Mouse (Mus musculus): ENCODE measurements at regions not wholly inside any gene's neighbourhood (a gene's known extent, or its start where the extent isn't known, plus 50 kb on each side); places are given as distances from the start of the nearest gene placed in this dataset.

GRCm38 (mm10) chr3:52607379-52608085, 339.4 kb downstream of the Foxo1 start:
- DNase-seq (ENCODE audit: low read depth, low spot score), result no peak

GRCm38 (mm10) chr3:52605261-52605771, 337.2 kb downstream of the Foxo1 start:
- DNase-seq (ENCODE audit: low read depth, low spot score), result no peak

- DNase-seq (ENCODE audit: low read depth, low spot score), result peak; percentile 54
Observed at GRCm38 (mm10) chr3:52603244-52603704, 335.1 kb downstream of the Foxo1 start.

- no peak for DNase-seq (ENCODE audit: low read depth, low spot score)
Observed at GRCm38 (mm10) chr3:52601011-52601745, 333.0 kb downstream of the Foxo1 start.

- DNase-seq (ENCODE audit: low read depth, low spot score), result no peak
Observed at GRCm38 (mm10) chr3:52600581-52600980, 332.4 kb downstream of the Foxo1 start.

GRCm38 (mm10) chr3:52600146-52600545, 332.0 kb downstream of the Foxo1 start:
- DNase-seq (ENCODE audit: low read depth, low spot score), result no peak

GRCm38 (mm10) chr3:52586418-52586817, 318.3 kb downstream of the Foxo1 start:
- DNase-seq (ENCODE audit: low read depth, low spot score), result no peak

- no peak for DNase-seq (ENCODE audit: low read depth, low spot score)
Observed at GRCm38 (mm10) chr3:52579917-52580316, 311.8 kb downstream of the Foxo1 start.

GRCm38 (mm10) chr3:52579096-52579495, 311.0 kb downstream of the Foxo1 start:
- no peak for DNase-seq (ENCODE audit: low read depth, low spot score)

GRCm38 (mm10) chr3:52576703-52577244, 308.6 kb downstream of the Foxo1 start:
- DNase-seq (ENCODE audit: low read depth, low spot score), result no peak

GRCm38 (mm10) chr3:52575237-52575798, 307.2 kb downstream of the Foxo1 start:
- no peak for DNase-seq (ENCODE audit: low read depth, low spot score)

- DNase-seq (ENCODE audit: low read depth, low spot score), result no peak
Observed at GRCm38 (mm10) chr3:52574341-52574740, 306.2 kb downstream of the Foxo1 start.

GRCm38 (mm10) chr3:52573806-52574205, 305.7 kb downstream of the Foxo1 start:
- DNase-seq (ENCODE audit: low read depth, low spot score), result no peak

- DNase-seq (ENCODE audit: low read depth, low spot score), result no peak
Observed at GRCm38 (mm10) chr3:52572514-52573485, 304.7 kb downstream of the Foxo1 start.

- no peak for DNase-seq (ENCODE audit: low read depth, low spot score)
Observed at GRCm38 (mm10) chr3:52567606-52568372, 299.7 kb downstream of the Foxo1 start.

- no peak for DNase-seq (ENCODE audit: low read depth, low spot score)
Observed at GRCm38 (mm10) chr3:52563595-52563994, 295.5 kb downstream of the Foxo1 start.

GRCm38 (mm10) chr3:52562816-52563215, 294.7 kb downstream of the Foxo1 start:
- DNase-seq (ENCODE audit: low read depth, low spot score), result no peak

- peak; percentile 34 for DNase-seq (ENCODE audit: low read depth, low spot score)
Observed at GRCm38 (mm10) chr3:52559481-52559880, 291.3 kb downstream of the Foxo1 start.

GRCm38 (mm10) chr3:52558765-52559164, 290.6 kb downstream of the Foxo1 start:
- DNase-seq (ENCODE audit: low read depth, low spot score), result peak; percentile 56

- DNase-seq (ENCODE audit: low read depth, low spot score), result no peak
Observed at GRCm38 (mm10) chr3:52557296-52557695, 289.2 kb downstream of the Foxo1 start.
